Mouse (Mus musculus) limb, embryonic 12.5 days (tissue): Measurements from ENCODE around the gene Etnppl. TPM values are rescaled to one million over a fixed set of nuclear protein-coding genes. Genes with fewer than 3 reads are reported as not detected.

Experiments
- ATAC-seq: fragments of 200-750 bp; cut with Nextera tagmentation; 2 replicates; pipeline ENCODE4 v1.8.0; 2017; ENCODE audit warnings: low read depth, moderate TSS enrichment; ENCODE audit not compliant: insufficient number of reproducible peaks, insufficient read depth, low FRiP score, low TSS enrichment
- H3K27ac ChIP-seq: fragments of 300-500 bp; sonication (generic); 2 replicates; pipeline ENCODE4 v1.5.1; 2016; ENCODE audit warnings: mild to moderate bottlenecking, moderate library complexity
- H3K27me3 ChIP-seq: fragments of 300-500 bp; sonication (generic); 2 replicates; pipeline ENCODE4 v1.6.1; 2016; ENCODE audit warnings: mild to moderate bottlenecking, moderate library complexity
- H3K36me3 ChIP-seq: fragments of 300-500 bp; sonication (generic); 2 replicates; pipeline ENCODE4 v1.6.1; 2016; ENCODE audit warnings: mild to moderate bottlenecking, moderate library complexity
- H3K4me1 ChIP-seq: fragments of 300-500 bp; sonication (generic); replicated peaks from 2 replicates; pipeline ENCODE4 v1.6.1; 2016
- H3K4me2 ChIP-seq: fragments of 300-500 bp; sonication (generic); 2 replicates; pipeline ENCODE4 v1.6.1; 2016; ENCODE audit warnings: mild to moderate bottlenecking, moderate library complexity
- H3K4me3 ChIP-seq: fragments of 300-500 bp; sonication (generic); replicated peaks from 2 replicates; pipeline ENCODE4 v1.5.1; 2016; ENCODE audit warnings: mild to moderate bottlenecking
- H3K9ac ChIP-seq: fragments of 300-500 bp; sonication (generic); replicated peaks from 2 replicates; pipeline ENCODE4 v1.6.1; 2016; ENCODE audit warnings: mild to moderate bottlenecking, moderate library complexity
- H3K9me3 ChIP-seq: fragments of 300-500 bp; sonication (generic); 2 replicates; pipeline ENCODE4 v1.6.1; 2016; ENCODE audit warnings: mild to moderate bottlenecking, moderate library complexity
- WGBS: fragments of 180-500 bp; shearing (Covaris S2); methylation state at CpG from one replicate; pipeline ENCODE4 v1.1.7; 2016; 5-methylcytosine and 5-hydroxymethylcytosine counted together
- polyA plus RNA-seq: library from polyadenylated mRNA; unstranded; fragments of >200 nt; fragmentation: Nextera tagmentation; extraction: Ambion mirVana; gene quantifications from 2 replicates; pipeline ENCODE4 v1.2.1, GENCODE M21; 2016

Etnppl gene
- polyA plus RNA-seq, 1 experiment from 2014 or later = 0.19 TPM

GRCm38 (mm10) chr3:130607924-130608323, 9.3 kb upstream of the Etnppl start:
- no peaks in the 10 kb centered on the region for H3K9me3 ChIP-seq
- WGBS = 83% methylated on average over 2 of the region's 2 CpGs
- ATAC-seq = no peak

GRCm38 (mm10) chr3:130614444-130614843, 2.8 kb upstream of the Etnppl start:
- ATAC-seq = no peak
- Histone ChIP-seq H3K36me3 (no peaks in the 10 kb centered on the region), H3K27me3 (peaks cover 9% of the 10 kb centered on the region), H3K27ac (no peak overlapping the region), H3K4me2 (no peak overlapping the region), H3K9ac (no peak overlapping the region), H3K9me3 (no peaks in the 10 kb centered on the region), H3K4me3 (no peak overlapping the region), H3K4me1 (peaks cover 10% of the 10 kb centered on the region; the same call in 1 of the 2 replicates)
- WGBS = 85% methylated on average over 9 of the region's 9 CpGs

More at GRCm38 (mm10) chr3:130607924-130608323, 9.3 kb upstream of the Etnppl start:
- no peaks in the 10 kb centered on the region for H3K36me3 ChIP-seq
- H3K4me2 ChIP-seq = no peak overlapping the region
- no peaks in the 10 kb centered on the region for H3K27me3 ChIP-seq
- H3K9ac ChIP-seq = no peak overlapping the region
- H3K27ac ChIP-seq = no peak overlapping the region
- H3K4me1 ChIP-seq = no peaks in the 10 kb centered on the region
- H3K4me3 ChIP-seq = no peak overlapping the region

GRCm38 (mm10) chr3:130615625-130616024, 1.6 kb upstream of the Etnppl start:
- Histone ChIP-seq H3K9ac (no peak overlapping the region), H3K36me3 (no peaks in the 10 kb centered on the region), H3K4me2 (no peak overlapping the region), H3K27ac (no peak overlapping the region), H3K4me3 (no peak overlapping the region), H3K9me3 (no peaks in the 10 kb centered on the region), H3K4me1 (peaks cover 12% of the 10 kb centered on the region; the same call in 1 of the 2 replicates), H3K27me3 (peaks cover 9% of the 10 kb centered on the region)
- 54% methylated on average over 8 of the region's 8 CpGs for WGBS
- ATAC-seq = no peak

- no peak overlapping the region for H3K4me3 ChIP-seq
- 45% methylated on average over 12 of the region's 12 CpGs for WGBS
- H3K4me2 ChIP-seq = peak overlapping the region; percentile 32
- no peak for ATAC-seq
- H3K9me3 ChIP-seq = no peaks in the 10 kb centered on the region
- no peak overlapping the region for H3K9ac ChIP-seq
- H3K27ac ChIP-seq = peak overlapping the region; percentile 56
- H3K36me3 ChIP-seq = no peaks in the 10 kb centered on the region
- peaks cover 18% of the 10 kb centered on the region for H3K4me1 ChIP-seq
- peaks cover 8% of the 10 kb centered on the region for H3K27me3 ChIP-seq
Measured at GRCm38 (mm10) chr3:130620517-130621146, 3.4 kb downstream of the Etnppl start.

GRCm38 (mm10) chr3:130628358-130628757, 11.1 kb downstream of the Etnppl start:
- Histone ChIP-seq H3K36me3 (no peaks in the 10 kb centered on the region), H3K9ac (no peak overlapping the region), H3K27ac (no peak overlapping the region), H3K9me3 (no peaks in the 10 kb centered on the region), H3K4me2 (no peak overlapping the region), H3K4me3 (no peak overlapping the region), H3K4me1 (no peaks in the 10 kb centered on the region), H3K27me3 (no peaks in the 10 kb centered on the region)
- no peak for ATAC-seq
- 91% methylated on average over 5 of the region's 5 CpGs for WGBS

- no peaks in the 10 kb centered on the region for H3K36me3 ChIP-seq
- WGBS = 77% methylated on average over 5 of the region's 5 CpGs
- no peaks in the 10 kb centered on the region for H3K4me1 ChIP-seq
- H3K27ac ChIP-seq = no peak overlapping the region
- H3K27me3 ChIP-seq = no peaks in the 10 kb centered on the region
- no peak overlapping the region for H3K9ac ChIP-seq
- H3K4me2 ChIP-seq = no peak overlapping the region
- no peak overlapping the region for H3K4me3 ChIP-seq
- no peak for ATAC-seq
- H3K9me3 ChIP-seq = no peaks in the 10 kb centered on the region
Measured at GRCm38 (mm10) chr3:130633859-130634258, 16.6 kb downstream of the Etnppl start.

GRCm38 (mm10) chr3:130646110-130646810, 29.0 kb downstream of the Etnppl start:
- peaks cover 15% of the 10 kb centered on the region for H3K4me1 ChIP-seq
- no peak for ATAC-seq
- 77% methylated on average over 11 of the region's 11 CpGs for WGBS
- no peaks in the 10 kb centered on the region; the same call in 1 of the 2 replicates for H3K27me3 ChIP-seq
- H3K27ac ChIP-seq = no peak overlapping the region
- H3K9me3 ChIP-seq = no peaks in the 10 kb centered on the region
- no peak overlapping the region for H3K4me3 ChIP-seq
- no peaks in the 10 kb centered on the region for H3K36me3 ChIP-seq
- H3K9ac ChIP-seq = no peak overlapping the region
- H3K4me2 ChIP-seq = no peak overlapping the region

GRCm38 (mm10) chr3:130649569-130649968, 32.3 kb downstream of the Etnppl start:
- no peak overlapping the region for H3K27ac ChIP-seq
- H3K4me2 ChIP-seq = no peak overlapping the region
- H3K27me3 ChIP-seq = no peaks in the 10 kb centered on the region; the same call in 1 of the 2 replicates
- H3K9me3 ChIP-seq = no peaks in the 10 kb centered on the region
- 41% methylated on average over 6 of the region's 6 CpGs for WGBS
- no peak overlapping the region for H3K4me3 ChIP-seq
- H3K4me1 ChIP-seq = peaks cover 15% of the 10 kb centered on the region
- H3K36me3 ChIP-seq = no peaks in the 10 kb centered on the region
- no peak overlapping the region for H3K9ac ChIP-seq
- no peak for ATAC-seq

GRCm38 (mm10) chr3:130660619-130661018, 43.4 kb downstream of the Etnppl start:
- 87% methylated on average over 6 of the region's 6 CpGs for WGBS
- no peak for ATAC-seq
- Histone ChIP-seq H3K27ac (no peak overlapping the region), H3K36me3 (no peaks in the 10 kb centered on the region), H3K27me3 (no peaks in the 10 kb centered on the region), H3K4me1 (no peaks in the 10 kb centered on the region), H3K9ac (no peak overlapping the region), H3K4me2 (no peak overlapping the region), H3K9me3 (no peaks in the 10 kb centered on the region), H3K4me3 (no peak overlapping the region)

- H3K4me1 ChIP-seq = no peaks in the 10 kb centered on the region
- no peak overlapping the region for H3K27ac ChIP-seq
- H3K9ac ChIP-seq = no peak overlapping the region
- H3K27me3 ChIP-seq = no peaks in the 10 kb centered on the region
- ATAC-seq = no peak
- WGBS = 92% methylated on average over 3 of the region's 3 CpGs
- no peak overlapping the region for H3K4me3 ChIP-seq
- H3K9me3 ChIP-seq = no peaks in the 10 kb centered on the region
- no peaks in the 10 kb centered on the region for H3K36me3 ChIP-seq
- H3K4me2 ChIP-seq = no peak overlapping the region
Measured at GRCm38 (mm10) chr3:130662496-130662895, 45.2 kb downstream of the Etnppl start.

- WGBS = 40% methylated on average over 14 of the region's 14 CpGs
- Histone ChIP-seq H3K9ac (no peak overlapping the region), H3K36me3 (no peaks in the 10 kb centered on the region), H3K4me1 (peaks cover 4% of the 10 kb centered on the region; the same call in 1 of the 2 replicates), H3K4me3 (no peak overlapping the region), H3K27ac (no peak overlapping the region), H3K4me2 (no peak overlapping the region), H3K27me3 (no peaks in the 10 kb centered on the region), H3K9me3 (no peaks in the 10 kb centered on the region)
- ATAC-seq = no peak
Measured at GRCm38 (mm10) chr3:130671291-130671690, 54.0 kb downstream of the Etnppl start.
